Mouse (Mus musculus) right cerebral cortex, postnatal 4 days (tissue): ENCODE measurements around the gene Slc6a2.

ENCODE experiments used
- DNase-seq: peaks from one replicate; pipeline ENCODE4 v3.0.0-alpha.2; 2022

The Slc6a2 gene

GRCm38 (mm10) chr8:93038831-93039230, 79.0 kb downstream of the Slc6a2 start:
- DNase-seq, result no peak

- no peak for DNase-seq
Measured at GRCm38 (mm10) chr8:93040256-93040655, 80.4 kb downstream of the Slc6a2 start.

GRCm38 (mm10) chr8:93040776-93041567, 81.1 kb downstream of the Slc6a2 start:
- DNase-seq, result no peak

GRCm38 (mm10) chr8:93043083-93043482, 83.2 kb downstream of the Slc6a2 start:
- no peak for DNase-seq

GRCm38 (mm10) chr8:93048092-93048491, 88.2 kb downstream of the Slc6a2 start, which contains the start of gene Ces1a:
TSS of gene Ces1a (minus strand) at chr8:93048192.
- DNase-seq, result no peak

GRCm38 (mm10) chr8:93048510-93049416, 88.9 kb downstream of the Slc6a2 start:
- DNase-seq, result no peak
